Mouse (Mus musculus) CH12.LX (cell line): Measurements from ENCODE around the gene Kirrel3.

Source experiments
- BHLHE40 ChIP-seq: IDR thresholded peaks from 2 replicates; pipeline ENCODE4 v1.6.1; 2011; ENCODE audit warnings: mild to moderate bottlenecking, low read depth, low read length, improper control_type of control experiment
- CTCF ChIP-seq, 2 experiments: IDR thresholded peaks in 1 of 2; conservative IDR thresholded peaks in 1 of 2; 2 replicates each; pipeline ENCODE4 v1.5.1; 2011 to 2012; ENCODE audit warnings: low read depth in 2 of 2, low read length in 2 of 2, improper control_type of control experiment in 1 of 2, inconsistent platforms in 1 of 2, mild to moderate bottlenecking in 1 of 2, moderate library complexity in 1 of 2
- MAX ChIP-seq: IDR thresholded peaks from 2 replicates; pipeline ENCODE4 v1.6.1; 2011; ENCODE audit warnings: low read length, improper control_type of control experiment
- POLR2A ChIP-seq: IDR thresholded peaks from 2 replicates; pipeline ENCODE4 v1.6.1; 2011; ENCODE audit warnings: low read depth, mild to moderate bottlenecking, improper control_type of control experiment, low read length

- TF ChIP-seq CTCF (conservative IDR thresholded peaks at IDR 0.05 in 1 of 2, IDR thresholded peaks at IDR 0.05 in 1 of 2; ENCODE audit: low read depth in 2 of 2, low read length in 2 of 2), result no peak
- TF ChIP-seq MAX, result no peak
- no peak for TF ChIP-seq POLR2A
- TF ChIP-seq BHLHE40, result no peak
Observed at GRCm38 (mm10) chr9:34883122-34883521, 397.4 kb downstream of the Kirrel3 start.
